Mouse (Mus musculus): Measurements from ENCODE around the gene Cep41.
A peak's percentile ranks its signal among the peaks of the same experiment; 100 is the strongest.

Gene Cep41

GRCm38 (mm10) chr6:30624763-30625162 is 68.8 kb downstream of the Cep41 start:
- no peak for DNase-seq (ENCODE audit: low read depth)

DNA sequence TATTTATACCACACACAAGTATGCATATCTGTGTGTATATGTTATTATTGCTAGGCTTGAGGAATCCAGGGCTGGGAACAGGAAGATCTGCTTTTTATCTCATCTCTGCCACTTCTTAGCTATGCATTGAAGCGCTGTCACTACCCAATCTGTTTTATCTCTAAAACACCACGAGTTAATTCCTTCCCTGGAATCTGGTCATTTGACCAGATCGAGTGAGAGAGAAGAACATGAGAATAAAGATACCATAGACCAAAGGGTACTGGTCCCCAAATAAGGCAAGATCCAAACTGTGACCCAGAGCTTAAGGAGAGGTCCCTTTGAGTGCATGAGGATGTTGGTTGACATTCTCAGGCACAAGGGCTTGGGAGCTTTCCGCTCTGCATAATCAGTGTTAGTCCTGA is 71.6 kb downstream of the Cep41 start:
- no peak for DNase-seq (ENCODE audit: low read depth)

DNA sequence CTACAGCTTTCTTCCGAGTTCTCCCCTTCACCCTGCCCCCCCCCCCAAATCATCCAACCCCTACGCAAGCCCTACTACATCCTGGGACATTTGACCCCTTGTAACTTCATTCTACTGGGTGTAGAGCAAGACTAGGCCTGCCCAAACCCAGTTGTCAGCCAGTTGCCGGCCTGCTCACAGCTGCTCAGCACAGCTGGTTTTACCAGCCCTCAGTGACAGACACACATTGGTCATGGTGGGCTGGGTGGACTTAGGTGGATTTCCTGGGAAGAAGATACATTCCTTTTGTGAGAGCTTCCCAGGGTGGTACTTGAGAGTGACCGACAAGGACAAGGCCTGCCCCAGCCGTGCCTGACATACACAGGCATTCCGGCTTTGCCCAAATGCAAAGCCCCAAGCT is 72.6 kb downstream of the Cep41 start:
- DNase-seq (ENCODE audit: low read depth), result no peak

- DNase-seq (ENCODE audit: low read depth), result no peak
Observed at GRCm38 (mm10) chr6:30620591-30620990, 73.0 kb downstream of the Cep41 start.

DNA sequence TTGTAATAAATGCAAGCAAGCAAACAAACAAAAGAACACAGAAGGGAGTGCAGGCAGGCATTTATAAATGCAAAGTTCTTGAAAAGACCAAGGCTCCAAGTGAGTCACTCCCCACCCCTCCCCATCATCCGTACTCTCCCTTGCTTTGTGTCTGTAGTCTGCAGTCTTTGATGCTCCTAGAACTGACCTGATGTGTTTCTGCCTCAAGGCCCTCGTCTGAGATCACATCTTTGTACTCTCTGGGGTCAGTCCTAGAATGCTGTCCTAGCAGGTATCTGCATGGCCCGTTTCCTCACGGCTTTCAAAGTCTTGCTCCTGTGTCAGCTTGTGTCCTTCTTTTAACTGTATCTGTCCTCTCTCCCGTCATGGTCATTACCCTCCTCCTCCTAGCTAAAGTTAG is 73.9 kb downstream of the Cep41 start:
- no peak for DNase-seq (ENCODE audit: low read depth)

DNA sequence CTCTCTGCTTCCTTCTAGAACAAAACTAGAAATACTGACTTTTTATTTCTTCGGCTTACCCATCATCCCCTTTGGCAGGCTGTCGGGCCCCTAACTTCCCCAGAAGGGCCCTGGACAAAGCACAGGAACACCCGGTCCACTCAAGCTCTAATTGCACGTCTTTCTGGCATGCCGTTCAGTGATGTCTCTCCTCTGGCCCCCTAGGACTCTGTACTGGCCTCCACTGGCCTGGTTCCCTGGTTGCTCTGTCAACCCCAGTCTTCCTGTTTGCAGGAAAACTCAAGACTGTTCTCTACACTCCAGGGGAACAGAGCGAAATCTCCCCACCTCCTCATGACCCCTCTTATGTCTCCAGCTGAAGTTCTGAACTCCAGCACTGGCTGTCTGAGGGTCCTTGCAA is 74.8 kb downstream of the Cep41 start:
- DNase-seq (ENCODE audit: low read depth), result no peak

GRCm38 (mm10) chr6:30617959-30618590 is 75.5 kb downstream of the Cep41 start:
- DNase-seq (ENCODE audit: low read depth), result peak; percentile 15

GRCm38 (mm10) chr6:30617020-30617958 is 76.3 kb downstream of the Cep41 start:
- DNase-seq (ENCODE audit: low read depth), result peak; percentile 19

DNA sequence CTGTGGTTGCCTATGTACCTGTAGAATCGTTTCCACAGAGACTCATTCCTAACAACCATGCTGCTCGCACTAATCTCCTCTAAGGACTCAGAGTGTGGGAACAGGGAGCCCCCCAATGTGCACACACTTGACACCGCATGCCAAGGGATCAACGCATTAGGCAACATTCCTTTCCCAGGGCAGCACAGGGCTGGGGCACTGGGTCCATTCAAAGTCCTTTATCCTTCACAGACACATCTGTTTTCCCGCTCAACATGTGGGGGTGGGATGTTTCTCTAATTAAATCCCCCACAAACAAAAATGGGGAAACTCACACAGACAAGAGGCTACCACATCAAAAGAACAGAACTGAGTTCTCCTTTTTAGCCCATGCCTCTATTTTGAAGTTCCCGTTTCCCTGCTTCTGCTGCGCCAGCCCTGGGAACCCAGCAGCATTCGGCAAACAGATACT is 77.0 kb downstream of the Cep41 start:
- DNase-seq (ENCODE audit: low read depth), result no peak

DNA sequence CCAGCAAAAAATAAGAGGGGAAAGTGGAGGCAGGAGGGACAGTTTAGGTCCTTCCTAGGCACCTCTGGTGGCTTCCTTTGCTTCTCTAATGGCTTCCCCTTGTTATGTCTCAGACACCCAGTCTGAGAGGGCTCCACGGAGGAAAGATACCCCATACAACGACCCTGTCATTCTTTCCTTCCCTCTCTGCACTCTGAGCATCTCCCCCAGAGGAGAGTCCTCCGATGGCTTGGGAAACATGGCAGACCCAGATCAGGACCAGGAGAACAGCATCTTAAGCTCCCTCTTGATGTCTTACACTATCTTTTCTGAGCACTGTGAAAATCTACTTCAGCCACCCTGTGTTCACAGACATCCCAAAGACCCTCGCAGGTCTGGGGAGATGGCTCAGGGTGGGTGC is 77.8 kb downstream of the Cep41 start:
- no peak for DNase-seq (ENCODE audit: low read depth)

GRCm38 (mm10) chr6:30614251-30614650 is 79.3 kb downstream of the Cep41 start:
- DNase-seq (ENCODE audit: low read depth), result no peak

DNA sequence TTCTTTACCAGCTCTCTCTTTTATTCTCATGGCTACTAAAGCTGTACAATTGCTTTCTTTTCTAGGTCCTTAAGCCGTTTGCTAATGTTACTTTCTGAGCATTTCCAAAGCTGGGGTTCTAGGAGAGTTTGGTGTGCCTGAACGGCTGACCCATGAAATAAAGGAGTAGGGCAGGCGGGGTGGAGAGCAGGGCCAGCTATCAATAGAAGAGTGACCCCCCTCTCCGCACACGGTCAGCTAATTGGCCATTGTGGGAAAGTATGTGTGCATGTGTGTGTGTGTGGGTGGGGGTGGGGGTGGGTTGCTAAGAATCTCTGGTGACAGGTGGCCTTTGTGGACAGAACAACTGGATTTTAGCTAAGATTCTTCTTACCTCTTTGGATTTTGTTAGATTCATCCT is 82.3 kb downstream of the Cep41 start:
- no peak for DNase-seq (ENCODE audit: low read depth)

DNA sequence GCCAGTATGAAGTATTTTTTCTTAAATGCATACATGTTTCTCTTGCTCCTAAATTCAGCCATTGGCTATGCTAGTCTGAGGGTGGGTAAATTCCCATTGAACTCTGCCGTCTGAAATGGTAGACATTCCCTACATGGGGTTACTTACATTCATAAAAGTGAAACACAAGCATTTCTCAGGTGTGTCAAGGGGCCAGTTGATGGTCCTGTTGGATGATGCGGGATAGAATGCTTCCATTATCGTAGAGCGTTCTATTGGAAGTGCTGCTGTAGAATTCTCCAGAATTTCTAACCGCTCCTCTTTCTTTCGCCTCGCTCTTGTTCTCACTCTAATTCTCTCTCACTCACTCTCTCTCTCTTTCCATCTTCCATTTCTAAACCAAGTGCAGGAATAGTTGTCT is 82.8 kb downstream of the Cep41 start, which contains the start of gene Cpa5:
TSS of gene Cpa5 (plus strand) at position 301 of the 400 bp plus-strand sequence.
- no peak for DNase-seq (ENCODE audit: low read depth)

GRCm38 (mm10) chr6:30605672-30606071 is 87.9 kb downstream of the Cep41 start:
- no peak for DNase-seq (ENCODE audit: low read depth)

GRCm38 (mm10) chr6:30605111-30605510 is 88.4 kb downstream of the Cep41 start:
- no peak for DNase-seq (ENCODE audit: low read depth)

GRCm38 (mm10) chr6:30604342-30604867 is 89.1 kb downstream of the Cep41 start:
- no peak for DNase-seq (ENCODE audit: low read depth)

Data from induced T-regulatory cell, adult 2 months (primary cell).